Mouse (Mus musculus): ENCODE data around the gene Sh3pxd2a. TPM values are rescaled to one million over a fixed set of nuclear protein-coding genes. Genes with fewer than 3 reads are reported as not detected.

Gene Sh3pxd2a
- polyA plus RNA-seq, 1 experiment from 2014 or later: 0.82 TPM

GRCm38 (mm10) chr19:47314076-47314941 lies 149.9 kb downstream of the Sh3pxd2a start:
- TF ChIP-seq CTCF (IDR thresholded peaks at IDR 0.05; ENCODE audit: low read depth) (no peak), EP300 (IDR thresholded peaks at IDR 0.05; ENCODE audit: low read depth) (no peak)
- H3K4me1 ChIP-seq (ENCODE audit: insufficient read depth): peaks cover 46% of the 10 kb centered on the region
- peak overlapping the region; percentile 63 for H3K9ac ChIP-seq (replicated peaks)
- peak; percentile 37 for DNase-seq
- H3K36me3 ChIP-seq (replicated peaks; ENCODE audit: insufficient read depth, low read length): no peaks in the 10 kb centered on the region
- no peaks in the 10 kb centered on the region for H3K9me3 ChIP-seq (ENCODE audit: low read length)
- peak overlapping the region; percentile 40 for H3K4me3 ChIP-seq (ENCODE audit: low read depth, low read length)
- H3K27ac ChIP-seq (ENCODE audit: low read depth): peak overlapping the region; percentile 51
- 12% methylated on average over 44 of the region's 49 CpGs for WGBS (ENCODE audit: insufficient replicate concordance)
- no peaks in the 10 kb centered on the region; the same call in 1 of the 2 replicates for H3K27me3 ChIP-seq (ENCODE audit: insufficient read depth, low read length)
- ATAC-seq: 0 out of 2 replicates have a peak, but pooled peaks have one; percentile 16
- peak overlapping the region; percentile 63 for H3K4me2 ChIP-seq (ENCODE audit: low read depth, low read length)

GRCm38 (mm10) chr19:47313387-47314075 lies 150.7 kb downstream of the Sh3pxd2a start:
- WGBS (ENCODE audit: insufficient replicate concordance): 37% methylated on average over 11 of the region's 11 CpGs
- ATAC-seq: no peak
- H3K27ac ChIP-seq (ENCODE audit: low read depth): peak overlapping the region; percentile 51

GRCm38 (mm10) chr19:47311162-47311561 lies 153.0 kb downstream of the Sh3pxd2a start:
- H3K4me2 ChIP-seq (ENCODE audit: low read depth, low read length): no peak overlapping the region
- H3K36me3 ChIP-seq (replicated peaks; ENCODE audit: insufficient read depth, low read length): no peaks in the 10 kb centered on the region
- H3K9ac ChIP-seq (replicated peaks): no peak overlapping the region
- peak; percentile 95 for ATAC-seq
- peak; percentile 54 for DNase-seq
- no peaks in the 10 kb centered on the region for H3K9me3 ChIP-seq (ENCODE audit: low read length)
- H3K4me1 ChIP-seq (ENCODE audit: insufficient read depth): peaks cover 39% of the 10 kb centered on the region
- H3K27ac ChIP-seq (ENCODE audit: low read depth): peak overlapping the region; percentile 61
- WGBS (ENCODE audit: insufficient replicate concordance): 55% methylated on average over 4 of the region's 4 CpGs
- no peak overlapping the region for H3K4me3 ChIP-seq (ENCODE audit: low read depth, low read length)
- H3K27me3 ChIP-seq (ENCODE audit: insufficient read depth, low read length): no peaks in the 10 kb centered on the region; the same call in 1 of the 2 replicates
- no peak for TF ChIP-seq CTCF (IDR thresholded peaks at IDR 0.05; ENCODE audit: low read depth)

More at GRCm38 (mm10) chr19:47313387-47314075, 150.7 kb downstream of the Sh3pxd2a start:
- Histone ChIP-seq H3K27me3 (ENCODE audit: insufficient read depth, low read length) (no peaks in the 10 kb centered on the region; the same call in 1 of the 2 replicates), H3K36me3 (replicated peaks; ENCODE audit: insufficient read depth, low read length) (no peaks in the 10 kb centered on the region), H3K4me1 (ENCODE audit: insufficient read depth) (peaks cover 46% of the 10 kb centered on the region), H3K9ac (replicated peaks) (peak overlapping the region; percentile 63), H3K9me3 (ENCODE audit: low read length) (no peaks in the 10 kb centered on the region), H3K4me3 (ENCODE audit: low read depth, low read length) (peak overlapping the region; percentile 40), H3K4me2 (ENCODE audit: low read depth, low read length) (peak overlapping the region; percentile 63)
- DNase-seq: peak; percentile 39
- TF ChIP-seq CTCF (IDR thresholded peaks at IDR 0.05; ENCODE audit: low read depth): no peak
- no peak for TF ChIP-seq EP300 (IDR thresholded peaks at IDR 0.05; ENCODE audit: low read depth)

GRCm38 (mm10) chr19:47309824-47310223 lies 154.4 kb downstream of the Sh3pxd2a start:
- Histone ChIP-seq H3K4me1 (ENCODE audit: insufficient read depth) (peaks cover 28% of the 10 kb centered on the region), H3K27ac (ENCODE audit: low read depth) (no peak overlapping the region), H3K4me3 (ENCODE audit: low read depth, low read length) (no peak overlapping the region), H3K27me3 (ENCODE audit: insufficient read depth, low read length) (no peaks in the 10 kb centered on the region; the same call in 1 of the 2 replicates), H3K9ac (replicated peaks) (no peak overlapping the region), H3K36me3 (replicated peaks; ENCODE audit: insufficient read depth, low read length) (no peaks in the 10 kb centered on the region), H3K4me2 (ENCODE audit: low read depth, low read length) (no peak overlapping the region), H3K9me3 (ENCODE audit: low read length) (no peaks in the 10 kb centered on the region)
- TF ChIP-seq EP300 (IDR thresholded peaks at IDR 0.05; ENCODE audit: low read depth): no peak
- no peak for TF ChIP-seq CTCF (IDR thresholded peaks at IDR 0.05; ENCODE audit: low read depth)
- WGBS (ENCODE audit: insufficient replicate concordance): 85% methylated on average over 12 of the region's 12 CpGs
- DNase-seq (no peak), ATAC-seq (no peak)

- Histone ChIP-seq H3K9me3 (ENCODE audit: low read length) (no peaks in the 10 kb centered on the region), H3K36me3 (replicated peaks; ENCODE audit: insufficient read depth, low read length) (0 out of 2 replicates have a peak, but pooled peaks cover 2% of the 10 kb centered on the region), H3K9ac (replicated peaks) (no peak overlapping the region), H3K27me3 (ENCODE audit: insufficient read depth, low read length) (no peaks in the 10 kb centered on the region), H3K27ac (ENCODE audit: low read depth) (no peak overlapping the region), H3K4me3 (ENCODE audit: low read depth, low read length) (no peak overlapping the region), H3K4me1 (ENCODE audit: insufficient read depth) (peaks cover 13% of the 10 kb centered on the region), H3K4me2 (ENCODE audit: low read depth, low read length) (no peak overlapping the region)
- ATAC-seq: no peak
- 82% methylated on average over 8 of the region's 8 CpGs for WGBS (ENCODE audit: insufficient replicate concordance)
- TF ChIP-seq EP300 (IDR thresholded peaks at IDR 0.05; ENCODE audit: low read depth) (no peak), CTCF (IDR thresholded peaks at IDR 0.05; ENCODE audit: low read depth) (no peak)
- no peak for DNase-seq
Observed at GRCm38 (mm10) chr19:47306917-47307315, 157.3 kb downstream of the Sh3pxd2a start.

Measured in liver, postnatal 0 days (tissue).